Mouse (Mus musculus) MEL (cell line): Measurements from ENCODE around the gene Uba52. TPM values are rescaled to one million over a fixed set of nuclear protein-coding genes. Genes with fewer than 3 reads are reported as not detected.
"Not testable (repeated sequence)": the region's sequence is repeated elsewhere in the genome, so short reads cannot be mapped to it uniquely, and the experiment has no call there.

Experiments used
- DNase-seq: peaks from one replicate; pipeline ENCODE4 v3.0.0; 2011; ENCODE audit warnings: low read depth, low spot score
- H3K27ac ChIP-seq: 2 replicates; pipeline ENCODE4 v1.5.1; 2012; ENCODE audit warnings: low read depth, mild to moderate bottlenecking, control low read depth, low read length, moderate library complexity; ENCODE audit not compliant: control insufficient read depth
- H3K27me3 ChIP-seq, 2 experiments: fragments of 150-350 bp in 1 of 2; sonication (generic) in 1 of 2; 2 replicates each; pipeline ENCODE4 v1.6.1; 2012; ENCODE audit warnings: low read length in 2 of 2, mild to moderate bottlenecking in 2 of 2, improper control_type of control experiment in 1 of 2, moderate library complexity in 1 of 2; ENCODE audit not compliant: insufficient read depth in 2 of 2, control insufficient read depth in 1 of 2
- H3K36me3 ChIP-seq, 2 experiments: 2 replicates each; pipeline ENCODE4 v1.6.1; 2012 to 2014; ENCODE audit warnings: low read length in 2 of 2, improper control_type of control experiment in 1 of 2, inconsistent platforms in 1 of 2, mild to moderate bottlenecking in 1 of 2; ENCODE audit not compliant: insufficient read depth in 2 of 2, control insufficient read depth in 1 of 2
- H3K4me1 ChIP-seq, 2 experiments: fragments of 150-350 bp in 1 of 2; sonication (generic) in 1 of 2; 2 replicates each; pipeline ENCODE4 v1.6.1; 2012; ENCODE audit warnings: low read length in 2 of 2, improper control_type of control experiment in 1 of 2, mild to moderate bottlenecking in 1 of 2; ENCODE audit not compliant: insufficient read depth in 2 of 2, control insufficient read depth in 1 of 2
- H3K4me3 ChIP-seq, 2 experiments: fragments of 150-350 bp in 1 of 2; sonication (generic) in 1 of 2; 2 replicates each; pipeline ENCODE4 v1.5.1; 2012; ENCODE audit warnings: low read depth in 2 of 2, low read length in 2 of 2, mild to moderate bottlenecking in 2 of 2, moderate library complexity in 2 of 2, control low read depth in 1 of 2, improper control_type of control experiment in 1 of 2; ENCODE audit not compliant: control insufficient read depth in 1 of 2, insufficient read depth in 1 of 2
- H3K79me2 ChIP-seq: 2 replicates; pipeline ENCODE4 v1.6.1; 2012; ENCODE audit warnings: mild to moderate bottlenecking, low read length, moderate library complexity; ENCODE audit not compliant: control insufficient read depth, poor library complexity, insufficient read depth
- H3K9ac ChIP-seq: 2 replicates; pipeline ENCODE4 v1.6.1; 2012; ENCODE audit warnings: low read depth, mild to moderate bottlenecking, control low read depth, low read length, moderate library complexity; ENCODE audit not compliant: control insufficient read depth, poor library complexity, severe bottlenecking
- H3K9me3 ChIP-seq: fragments of 150-350 bp; sonication (generic); replicated peaks from 2 replicates; pipeline ENCODE4 v1.6.1; 2012; ENCODE audit warnings: mild to moderate bottlenecking, low read length, improper control_type of control experiment, moderate library complexity; ENCODE audit not compliant: insufficient read depth
- CHD1 ChIP-seq: IDR thresholded peaks from 2 replicates; pipeline ENCODE4 v1.6.1; 2012; ENCODE audit warnings: low read depth, mild to moderate bottlenecking, inconsistent platforms, low read length, improper control_type of control experiment
- ETS1 ChIP-seq: IDR thresholded peaks from 2 replicates; pipeline ENCODE4 v1.6.1; 2012; ENCODE audit warnings: low read depth, mild to moderate bottlenecking, inconsistent platforms, low read length, improper control_type of control experiment, moderate library complexity
- GABPA ChIP-seq: IDR thresholded peaks from 2 replicates; pipeline ENCODE4 v1.6.1; 2012; ENCODE audit warnings: low read depth, mild to moderate bottlenecking, inconsistent platforms, low read length, improper control_type of control experiment, moderate library complexity
- MYC ChIP-seq: IDR thresholded peaks from 2 replicates; pipeline ENCODE4 v1.6.1; 2011; ENCODE audit warnings: low read depth, mild to moderate bottlenecking, low read length, improper control_type of control experiment, moderate library complexity
- POLR2A ChIP-seq, 2 experiments: IDR thresholded peaks; 2 replicates each; pipeline ENCODE4 v1.6.1; 2011 to 2012; ENCODE audit warnings: low read length in 2 of 2, mild to moderate bottlenecking in 2 of 2, control low read depth in 1 of 2, improper control_type of control experiment in 1 of 2, low read depth in 1 of 2, moderate library complexity in 1 of 2; ENCODE audit not compliant: control insufficient read depth in 1 of 2, insufficient read depth in 1 of 2, poor library complexity in 1 of 2
- POLR2AphosphoS2 ChIP-seq: IDR thresholded peaks from 2 replicates; pipeline ENCODE4 v1.6.1; 2011; ENCODE audit warnings: low read length, improper control_type of control experiment
- RAD21 ChIP-seq: IDR thresholded peaks from 2 replicates; pipeline ENCODE4 v1.6.1; 2011; ENCODE audit warnings: mild to moderate bottlenecking, low read depth, low read length, improper control_type of control experiment
- USF2 ChIP-seq, 2 experiments: IDR thresholded peaks; 2 replicates each; pipeline ENCODE4 v1.6.1; 2011 to 2012; ENCODE audit warnings: improper control_type of control experiment in 2 of 2, low read length in 2 of 2, borderline replicate concordance in 1 of 2, inconsistent platforms in 1 of 2, low read depth in 1 of 2, mild to moderate bottlenecking in 1 of 2; ENCODE audit not compliant: insufficient read depth in 1 of 2
- ZMIZ1 ChIP-seq: IDR thresholded peaks from 2 replicates; pipeline ENCODE4 v1.6.1; 2012; ENCODE audit warnings: low read depth, mild to moderate bottlenecking, inconsistent platforms, low read length, improper control_type of control experiment, moderate library complexity
- ZNF384 ChIP-seq: IDR thresholded peaks from 2 replicates; pipeline ENCODE4 v1.6.1; 2012; ENCODE audit warnings: low read depth, mild to moderate bottlenecking, inconsistent platforms, low read length, improper control_type of control experiment
- polyA plus RNA-seq, 2 experiments: library from polyadenylated mRNA; stranded (reverse) in 1 of 2; unstranded in 1 of 2; fragments of >175 nt in 1 of 2; fragments of >200 nt in 1 of 2; gene quantifications; 2 replicates each; pipeline versions ENCODE4 v1.2.1 to v1.2.4; 2012; ENCODE audit warnings: low replicate concordance in 2 of 2, low read depth in 1 of 2; ENCODE audit not compliant: insufficient read length in 2 of 2, insufficient read depth in 1 of 2, missing spikeins in 1 of 2
- total RNA-seq: library from RNA; depleted of rRNA; stranded (reverse); fragments of 300-350 nt; gene quantifications from 2 replicates; pipeline ENCODE4 v1.2.3, GENCODE M21; 2012

Gene Uba52
- total and polyA plus RNA-seq, 3 experiments, result 2,814 to 3,633 TPM; not detected in 1

DNA sequence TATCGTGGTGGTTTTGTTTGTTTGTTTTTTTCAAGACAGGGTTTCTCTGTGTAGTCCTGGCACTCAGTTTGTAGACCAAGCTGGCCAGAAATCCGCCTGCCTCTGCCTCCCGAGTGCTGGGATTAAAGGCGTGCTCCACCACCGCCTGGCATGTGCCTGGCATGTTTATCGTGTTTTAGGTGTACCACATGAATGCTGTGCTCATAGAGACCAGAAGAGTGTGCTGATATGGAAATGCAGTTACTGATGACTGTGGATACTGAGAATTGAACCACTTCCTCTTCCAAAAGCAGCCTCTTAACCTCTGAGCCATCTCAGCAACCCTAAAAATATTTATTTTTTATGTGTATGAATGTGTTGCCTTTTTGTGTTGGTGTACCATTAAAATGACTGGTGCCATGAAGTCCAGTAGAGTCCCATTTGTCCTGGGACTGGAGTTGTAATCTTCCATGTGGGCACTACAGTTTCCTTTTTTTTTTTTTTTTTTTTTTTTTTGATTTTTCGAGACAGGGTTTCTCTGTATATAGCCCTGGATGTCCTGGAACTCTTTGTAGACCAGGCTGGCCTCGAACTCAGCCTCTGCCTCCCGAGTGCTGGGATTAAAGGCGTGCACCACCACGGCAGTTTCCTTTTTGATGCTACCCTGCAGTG is 1.8 kb upstream of the Uba52 start (continued):
- TF ChIP-seq ETS1 (peak; percentile 72), GABPA (no peak)

- H3K9me3 ChIP-seq, result no peaks in the 10 kb centered on the region
- peaks cover 6 to 37% of the 10 kb centered on the region in 2 experiments for H3K4me1 ChIP-seq
- no peak overlapping the region for H3K4me3 ChIP-seq
- DNase-seq, result peak; percentile 39
- H3K27ac ChIP-seq, result peak overlapping the region; percentile 82
- H3K79me2 ChIP-seq, result peaks cover 26% of the 10 kb centered on the region
- no peaks in the 10 kb centered on the region for H3K27me3 ChIP-seq
- TF ChIP-seq RAD21 (no peak), POLR2AphosphoS2 (peak; percentile 77), POLR2A (IDR thresholded peaks at IDR 0.05; ENCODE audit: control insufficient read depth in 1 of 2, insufficient read depth in 1 of 2, low read depth in 1 of 2, low read length in 2 of 2, poor library complexity in 1 of 2) (peak in 1 of 2 experiments; percentile 45; a peak in 2 of 4 replicates)
- peaks cover 5 to 25% of the 10 kb centered on the region in 2 experiments for H3K36me3 ChIP-seq
- H3K9ac ChIP-seq, result no peak overlapping the region
These were observed 1.2 kb upstream of the Uba52 start for GRCm38 (mm10) chr8:70511770-70512169.

- H3K9ac ChIP-seq, result peak overlapping the region; percentile 89
- H3K4me3 ChIP-seq, result peak overlapping the region in 1 of 2 experiments; percentile 89; a peak in 2 of 4 replicates
- DNase-seq, result peak; percentile 29
- H3K27me3 ChIP-seq, H3K9me3 ChIP-seq: not testable (repeated sequence)
- TF ChIP-seq CHD1 (0 out of 2 replicates have a peak, but pooled peaks have one; percentile 47), ZMIZ1 (0 out of 2 replicates have a peak, but pooled peaks have one; percentile 39), ZNF384 (0 out of 2 replicates have a peak, but pooled peaks have one; percentile 6)
- H3K36me3 ChIP-seq, result peaks cover 5 to 25% of the 10 kb centered on the region in 2 experiments; a peak in 3 of 4 replicates
- peaks cover 6 to 37% of the 10 kb centered on the region in 2 experiments for H3K4me1 ChIP-seq
- H3K79me2 ChIP-seq, result peaks cover 28% of the 10 kb centered on the region
- peak overlapping the region; percentile 92 for H3K27ac ChIP-seq
These were observed 573 bp upstream of the Uba52 start for GRCm38 (mm10) chr8:70511174-70511573.

GRCm38 (mm10) chr8:70509281-70509952 is 1.2 kb downstream of the Uba52 start:
- TF ChIP-seq USF2 (IDR thresholded peaks at IDR 0.05; ENCODE audit: borderline replicate concordance in 1 of 2, insufficient read depth in 1 of 2, low read depth in 1 of 2, low read length in 2 of 2) (no peak), POLR2A (IDR thresholded peaks at IDR 0.05; ENCODE audit: control insufficient read depth in 1 of 2, insufficient read depth in 1 of 2, low read depth in 1 of 2, low read length in 2 of 2, poor library complexity in 1 of 2) (peak in 1 of 2 experiments; percentile 37; a peak in 3 of 4 replicates), CHD1 (peak; percentile 85), ZMIZ1 (peak; percentile 16; the same call in 1 of the 2 replicates), MYC (peak; percentile 37; the same call in 1 of the 2 replicates)
- H3K9ac ChIP-seq, result peak overlapping the region; percentile 89
- no peaks in the 10 kb centered on the region for H3K27me3 ChIP-seq
- H3K36me3 ChIP-seq, result peaks cover 5 to 32% of the 10 kb centered on the region in 2 experiments; a peak in 3 of 4 replicates
- H3K9me3 ChIP-seq, result no peaks in the 10 kb centered on the region
- H3K79me2 ChIP-seq, result peaks cover 38% of the 10 kb centered on the region
- H3K4me3 ChIP-seq, result peak overlapping the region; percentile 89 to 95
- peak overlapping the region; percentile 64 for H3K27ac ChIP-seq
- peak; percentile 45 for DNase-seq
- H3K4me1 ChIP-seq, result peaks cover 6 to 46% of the 10 kb centered on the region in 2 experiments
